Mouse (Mus musculus) small intestine, adult 2 months (tissue): Measurements from ENCODE around the gene Dusp16.

Experiments used
- CTCF ChIP-seq: fragments of 200-500 bp; IDR thresholded peaks from 2 replicates; pipeline ENCODE4 v1.5.1; 2012; ENCODE audit warnings: low read depth, mild to moderate bottlenecking, control low read depth, inconsistent platforms, low read length, moderate library complexity, mixed read lengths; ENCODE audit not compliant: insufficient replicate concordance, insufficient read length; ENCODE audit errors: extremely low read depth
- POLR2A ChIP-seq: fragments of 200-500 bp; IDR thresholded peaks from 2 replicates; pipeline ENCODE4 v1.6.1; 2012; ENCODE audit warnings: low read depth, mild to moderate bottlenecking, control low read depth, inconsistent platforms, low read length, moderate library complexity

GRCm38 (mm10) chr6:134694988-134695387, 97.4 kb downstream of the Dusp16 start:
- TF ChIP-seq POLR2A: no peak
- no peak for TF ChIP-seq CTCF
